In genomic region chr15:81097456-81097855, GRCm38 (mm10) we compare ENCODE assay signal across 11 mouse cellular contexts.
DNase-seq lines count a peak whose midpoint lies in the region; ATAC-seq lines count a peak whose summit lies in the region.
"Had no signal": no experiment of that assay in that cellular context is flagged by ENCODE, and none has a peak within 500 bp of the region (broad histone marks: within the 10 kb centered on the region; RNA-seq: fewer than 3 reads in every experiment).

No protein-coding gene starts in this region.

- no peak for ATAC-seq in heart, embryonic 13.5 days (ENCODE audit: extremely low read depth, insufficient number of reproducible peaks, low FRiP score, low TSS enrichment)

- no peaks in the 10 kb centered on the region for H3K27me3 ChIP-seq in heart, embryonic 13.5 days (replicated peaks)

- no peak overlapping the region for H3K4me3 ChIP-seq in heart, embryonic 13.5 days

- no peaks in the 10 kb centered on the region for H3K36me3 ChIP-seq in heart, embryonic 13.5 days
- H3K36me3 ChIP-seq: G1E had no signal

- no peaks in the 10 kb centered on the region for H3K9me3 ChIP-seq in heart, embryonic 13.5 days
- H3K9me3 ChIP-seq: G1E had no signal

- H3K27ac ChIP-seq in heart, embryonic 13.5 days (replicated peaks), result peak overlapping the region; percentile 67

- H3K9ac ChIP-seq in heart, embryonic 13.5 days, result no peak overlapping the region

- no peak overlapping the region for H3K4me2 ChIP-seq in heart, embryonic 13.5 days

- no peak for DNase-seq in heart, postnatal 36 days
- peak; percentile 22 to 25 for DNase-seq in spleen, postnatal 36 days (ENCODE audit: low spot score in 2 of 2)
- DNase-seq in spleen, adult 12 weeks (ENCODE audit: low spot score), result no peak
- peak; percentile 22 for DNase-seq in lung, postnatal 10 days
- DNase-seq in testis, postnatal 14 days (ENCODE audit: low spot score), result no peak
- DNase-seq in ovary, postnatal 14 days (ENCODE audit: low spot score), result no peak
- no peak for DNase-seq in urinary bladder, postnatal 36 days (ENCODE audit: low spot score in 2 of 2)
- DNase-seq: cerebellum, adult 11-12 months; layer of hippocampus, postnatal 36 days had no signal

- intact Hi-C loops in heart, postnatal 36 days (cut with DNase I), result no loop called here

- 19% methylated on average over 4 of the region's 4 CpGs for WGBS in heart, embryonic 13.5 days

- H3K4me1 ChIP-seq in heart, embryonic 13.5 days, result peaks cover 34% of the 10 kb centered on the region

Comparison
In these comparisons a context has a peak if more than half of its experiments do, and no peak if none do; other contexts are left out.
1. DNase-seq: peak in spleen, postnatal 36 days (2 of 2) and lung, postnatal 10 days (single experiment); none in heart, postnatal 36 days (0 of 2), spleen, adult 12 weeks (single experiment), testis, postnatal 14 days (single experiment), ovary, postnatal 14 days (single experiment) and urinary bladder, postnatal 36 days (0 of 2).